Mouse (Mus musculus) cortical plate, adult 2 months (tissue): Measurements from ENCODE around the gene Slc38a7.

Source experiments
- CTCF ChIP-seq: fragments of 200-500 bp; IDR thresholded peaks from 2 replicates; pipeline ENCODE4 v1.5.1; 2011; ENCODE audit warnings: mild to moderate bottlenecking, control low read depth, low read length; ENCODE audit not compliant: insufficient read depth; ENCODE audit errors: extremely low read depth
- POLR2A ChIP-seq: fragments of 200-500 bp; IDR thresholded peaks from 2 replicates; pipeline ENCODE4 v1.6.1; 2011; ENCODE audit warnings: mild to moderate bottlenecking, low read length, control low read depth; ENCODE audit not compliant: insufficient read depth; ENCODE audit errors: extremely low read depth

- no peak for TF ChIP-seq CTCF
- TF ChIP-seq POLR2A = no peak
Measured at GRCm38 (mm10) chr8:95850326-95850725, 3.0 kb downstream of the Slc38a7 start.
